Mouse (Mus musculus): ENCODE measurements around the gene Hint1. TPM values are rescaled to one million over a fixed set of nuclear protein-coding genes. Genes with fewer than 3 reads are reported as not detected.

The Hint1 gene
- polyA plus RNA-seq, 1 experiment from 2014 or later = 878 TPM

GRCm38 (mm10) chr11:54859322-54860165 is 6.6 kb upstream of the Hint1 start:
- peak overlapping the region; percentile 68 for H3K9ac ChIP-seq

GRCm38 (mm10) chr11:54860256-54861038 is 5.7 kb upstream of the Hint1 start, which contains the start of gene Lyrm7:
Gene Lyrm7, minus strand, starts transcription at chr11:54860916.
- Histone ChIP-seq H3K27ac (peak within 1 kb of the TSS; percentile 92), H3K9ac (peak within 1 kb of the TSS; percentile 74), H3K27me3 (ENCODE audit: control insufficient read depth, insufficient read depth, low read length) (no peaks in the 10 kb centered on the region), H3K4me2 (replicated peaks) (peak within 1 kb of the TSS; percentile 74), H3K4me3 (replicated peaks; ENCODE audit: low read length) (peak within 1 kb of the TSS; percentile 53), H3K4me1 (replicated peaks; ENCODE audit: control insufficient read depth, insufficient read depth, low read length) (peaks cover 10% of the 10 kb centered on the region; the same call in 1 of the 2 replicates), H3K36me3 (replicated peaks; ENCODE audit: control insufficient read depth, insufficient read depth) (no peaks in the 10 kb centered on the region), H3K9me3 (ENCODE audit: control insufficient read depth, low read length) (no peaks in the 10 kb centered on the region)
- WGBS = under 1% methylated on average over 42 of the region's 42 CpGs
- ATAC-seq (ENCODE audit: low FRiP score) (peak; percentile 98), DNase-seq (ENCODE audit: low spot score) (peak; percentile 95)

More at GRCm38 (mm10) chr11:54859322-54860165, 6.6 kb upstream of the Hint1 start:
- no peaks in the 10 kb centered on the region for H3K36me3 ChIP-seq (replicated peaks; ENCODE audit: control insufficient read depth, insufficient read depth)
- peaks cover 9% of the 10 kb centered on the region; the same call in 1 of the 2 replicates for H3K4me1 ChIP-seq (replicated peaks; ENCODE audit: control insufficient read depth, insufficient read depth, low read length)
- no peaks in the 10 kb centered on the region for H3K9me3 ChIP-seq (ENCODE audit: control insufficient read depth, low read length)
- no peaks in the 10 kb centered on the region for H3K27me3 ChIP-seq (ENCODE audit: control insufficient read depth, insufficient read depth, low read length)
- ATAC-seq (ENCODE audit: low FRiP score) (no peak), DNase-seq (ENCODE audit: low spot score) (peak; percentile 38)
- peak overlapping the region; percentile 74 for H3K4me2 ChIP-seq (replicated peaks)
- 30% methylated on average over 11 of the region's 11 CpGs for WGBS
- peak overlapping the region; percentile 76 for H3K27ac ChIP-seq
- peak overlapping the region; percentile 53 for H3K4me3 ChIP-seq (replicated peaks; ENCODE audit: low read length)

DNA sequence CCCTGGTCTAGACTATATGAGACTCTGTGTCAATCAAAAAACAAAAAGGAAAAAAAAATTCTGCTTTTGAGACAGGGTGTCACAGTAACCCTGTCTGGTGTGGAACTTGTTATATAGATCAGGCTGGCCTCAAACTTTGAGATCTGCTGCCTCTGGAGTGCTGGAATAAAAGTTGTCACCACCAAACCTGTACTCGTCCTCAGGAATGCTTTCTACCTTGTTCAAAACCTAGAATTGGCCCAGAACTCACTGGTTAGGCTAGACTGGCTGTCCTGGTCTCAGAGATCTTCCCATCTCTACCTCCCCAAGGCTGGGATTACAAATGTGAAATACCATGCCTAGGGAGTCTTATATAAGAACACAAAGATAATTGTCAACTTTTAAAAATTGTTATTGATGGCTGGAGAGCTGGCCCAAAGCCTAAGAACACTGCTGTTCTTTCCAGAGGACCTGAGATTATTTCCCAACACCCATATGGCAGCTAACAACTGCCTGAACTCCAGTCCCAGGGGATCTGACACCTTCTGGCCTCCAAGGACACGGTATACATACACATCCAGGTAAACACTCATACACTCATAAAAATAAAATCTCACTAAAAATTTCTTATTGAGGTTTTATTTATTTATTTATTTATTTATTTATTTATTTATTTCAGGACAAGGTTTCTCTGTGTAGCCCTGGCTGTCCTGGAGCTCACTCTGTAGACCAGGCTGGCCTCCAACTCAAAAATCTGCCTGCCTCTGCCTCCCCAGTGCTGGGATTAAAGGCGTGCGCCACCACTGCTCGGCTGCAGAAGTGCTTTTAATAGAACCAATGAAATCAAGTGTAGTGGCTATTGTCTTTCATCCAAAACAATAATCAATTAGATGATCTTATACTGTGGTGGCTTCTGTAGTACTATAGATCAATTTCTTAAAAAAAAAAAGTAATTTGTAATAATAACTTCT is 4.4 kb upstream of the Hint1 start:
- peaks cover 17% of the 10 kb centered on the region; the same call in 1 of the 2 replicates for H3K4me1 ChIP-seq (replicated peaks; ENCODE audit: control insufficient read depth, insufficient read depth, low read length)
- DNase-seq (ENCODE audit: low spot score) = no peak
- H3K27ac ChIP-seq = peak overlapping the region; percentile 92
- no peaks in the 10 kb centered on the region for H3K27me3 ChIP-seq (ENCODE audit: control insufficient read depth, insufficient read depth, low read length)
- WGBS = 93% methylated on average over 5 of the region's 5 CpGs
- no peaks in the 10 kb centered on the region for H3K9me3 ChIP-seq (ENCODE audit: control insufficient read depth, low read length)
- H3K9ac ChIP-seq = peak overlapping the region; percentile 74; the same call in 1 of the 2 replicates
- H3K4me3 ChIP-seq (replicated peaks; ENCODE audit: low read length) = no peak overlapping the region
- no peaks in the 10 kb centered on the region for H3K36me3 ChIP-seq (replicated peaks; ENCODE audit: control insufficient read depth, insufficient read depth)
- peak overlapping the region; percentile 74; the same call in 1 of the 2 replicates for H3K4me2 ChIP-seq (replicated peaks)
- no peak for ATAC-seq (ENCODE audit: low FRiP score)

- Histone ChIP-seq H3K4me3 (replicated peaks; ENCODE audit: low read length) (no peak overlapping the region), H3K27me3 (ENCODE audit: control insufficient read depth, insufficient read depth, low read length) (no peaks in the 10 kb centered on the region), H3K4me1 (replicated peaks; ENCODE audit: control insufficient read depth, insufficient read depth, low read length) (peaks cover 23% of the 10 kb centered on the region), H3K9ac (no peak overlapping the region), H3K9me3 (ENCODE audit: control insufficient read depth, low read length) (no peaks in the 10 kb centered on the region), H3K27ac (no peak overlapping the region), H3K36me3 (replicated peaks; ENCODE audit: control insufficient read depth, insufficient read depth) (no peaks in the 10 kb centered on the region), H3K4me2 (replicated peaks) (no peak overlapping the region)
- DNase-seq (ENCODE audit: low spot score) (peak; percentile 65), ATAC-seq (ENCODE audit: low FRiP score) (no peak)
- 46% methylated on average over 10 of the region's 10 CpGs for WGBS
Observed at GRCm38 (mm10) chr11:54862621-54863520, 3.3 kb upstream of the Hint1 start.

- 73% methylated on average over 6 of the region's 6 CpGs for WGBS
- ATAC-seq (ENCODE audit: low FRiP score) = no peak; the same call in 1 of the 2 replicates
- peak overlapping the region; percentile 88 for H3K4me3 ChIP-seq (replicated peaks; ENCODE audit: low read length)
- H3K4me1 ChIP-seq (replicated peaks; ENCODE audit: control insufficient read depth, insufficient read depth, low read length) = peaks cover 33% of the 10 kb centered on the region
- H3K36me3 ChIP-seq (replicated peaks; ENCODE audit: control insufficient read depth, insufficient read depth) = peaks cover 10% of the 10 kb centered on the region
- no peaks in the 10 kb centered on the region for H3K9me3 ChIP-seq (ENCODE audit: control insufficient read depth, low read length)
- H3K27me3 ChIP-seq (ENCODE audit: control insufficient read depth, insufficient read depth, low read length) = no peaks in the 10 kb centered on the region
- H3K27ac ChIP-seq = peak overlapping the region; percentile 86
- no peak for DNase-seq (ENCODE audit: low spot score)
- H3K4me2 ChIP-seq (replicated peaks) = peak overlapping the region; percentile 70
- peak overlapping the region; percentile 96 for H3K9ac ChIP-seq
Observed at GRCm38 (mm10) chr11:54865330-54866085, 675 bp upstream of the Hint1 start.

DNA sequence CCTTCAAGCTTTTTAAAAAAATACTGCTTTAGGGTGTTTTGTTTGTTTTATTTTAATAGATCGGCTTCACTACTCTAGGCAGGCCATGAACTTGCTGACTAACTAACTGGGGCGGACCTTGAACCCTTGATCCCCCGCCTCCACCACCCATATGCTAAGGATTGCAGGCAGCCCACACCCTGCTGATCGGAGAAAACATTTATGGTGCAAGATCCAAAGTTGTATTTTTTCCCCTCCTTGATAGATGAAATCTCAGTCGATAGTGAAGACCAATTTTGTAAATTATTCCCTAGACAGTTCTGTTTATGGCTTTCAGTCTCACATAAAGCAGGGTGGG is 834 bp downstream of the Hint1 start:
- Histone ChIP-seq H3K9me3 (ENCODE audit: control insufficient read depth, low read length) (no peaks in the 10 kb centered on the region), H3K36me3 (replicated peaks; ENCODE audit: control insufficient read depth, insufficient read depth) (peaks cover 26% of the 10 kb centered on the region), H3K4me1 (replicated peaks; ENCODE audit: control insufficient read depth, insufficient read depth, low read length) (peaks cover 29% of the 10 kb centered on the region), H3K4me3 (replicated peaks; ENCODE audit: low read length) (peak overlapping the region; percentile 88), H3K27me3 (ENCODE audit: control insufficient read depth, insufficient read depth, low read length) (no peaks in the 10 kb centered on the region), H3K4me2 (replicated peaks) (peak overlapping the region; percentile 70), H3K27ac (peak overlapping the region; percentile 86), H3K9ac (peak overlapping the region; percentile 96)
- DNase-seq (ENCODE audit: low spot score) (no peak), ATAC-seq (ENCODE audit: low FRiP score) (no peak)
- 2% methylated on average over 5 of the region's 5 CpGs for WGBS

DNA sequence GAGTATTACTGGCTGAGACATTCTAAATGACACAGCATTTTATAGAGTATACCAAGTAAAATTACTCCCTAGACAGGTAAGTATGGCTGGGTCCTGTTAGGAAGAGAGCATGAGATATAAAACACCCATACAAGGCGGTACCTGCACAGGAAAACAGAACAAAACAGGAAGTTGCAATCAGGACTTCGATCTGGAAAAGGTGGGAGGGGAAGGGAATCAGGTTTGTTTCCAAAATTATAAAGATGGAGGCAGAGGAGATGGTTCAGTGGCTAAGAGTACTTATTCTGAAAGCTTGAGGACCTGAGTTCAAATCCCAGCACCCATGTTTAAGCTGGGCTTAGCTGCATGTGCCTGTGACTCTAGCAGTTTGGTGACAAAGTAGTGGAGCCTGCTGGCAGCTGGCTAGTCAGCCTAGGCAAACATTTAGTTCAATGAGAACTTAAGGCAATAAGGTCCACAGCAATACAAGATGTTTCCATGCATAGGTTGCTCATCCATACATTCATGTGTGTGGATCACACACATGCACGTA is 1.8 kb downstream of the Hint1 start:
- WGBS = 94% methylated on average over 3 of the region's 3 CpGs
- peak overlapping the region; percentile 96 for H3K9ac ChIP-seq
- no peak overlapping the region for H3K27ac ChIP-seq
- no peak for ATAC-seq (ENCODE audit: low FRiP score)
- H3K9me3 ChIP-seq (ENCODE audit: control insufficient read depth, low read length) = no peaks in the 10 kb centered on the region
- H3K4me3 ChIP-seq (replicated peaks; ENCODE audit: low read length) = peak overlapping the region; percentile 88
- H3K4me1 ChIP-seq (replicated peaks; ENCODE audit: control insufficient read depth, insufficient read depth, low read length) = peaks cover 29% of the 10 kb centered on the region
- no peaks in the 10 kb centered on the region for H3K27me3 ChIP-seq (ENCODE audit: control insufficient read depth, insufficient read depth, low read length)
- H3K4me2 ChIP-seq (replicated peaks) = peak overlapping the region; percentile 70
- H3K36me3 ChIP-seq (replicated peaks; ENCODE audit: control insufficient read depth, insufficient read depth) = peaks cover 35% of the 10 kb centered on the region
- DNase-seq (ENCODE audit: low spot score) = no peak

All from hindbrain, embryonic 14.5 days (tissue).